Mouse (Mus musculus) spleen, postnatal 36 days (tissue): Measurements from ENCODE around the gene Psmd9.
"Not testable (repeated sequence)": the region's sequence is repeated elsewhere in the genome, so short reads cannot be mapped to it uniquely, and the experiment has no call there.

ENCODE experiments used
- DNase-seq, 2 experiments: peaks; one replicate each; pipeline ENCODE4 v3.0.0; 2022; ENCODE audit warnings: low spot score in 2 of 2, mixed read lengths in 1 of 2

The Psmd9 gene

DNA sequence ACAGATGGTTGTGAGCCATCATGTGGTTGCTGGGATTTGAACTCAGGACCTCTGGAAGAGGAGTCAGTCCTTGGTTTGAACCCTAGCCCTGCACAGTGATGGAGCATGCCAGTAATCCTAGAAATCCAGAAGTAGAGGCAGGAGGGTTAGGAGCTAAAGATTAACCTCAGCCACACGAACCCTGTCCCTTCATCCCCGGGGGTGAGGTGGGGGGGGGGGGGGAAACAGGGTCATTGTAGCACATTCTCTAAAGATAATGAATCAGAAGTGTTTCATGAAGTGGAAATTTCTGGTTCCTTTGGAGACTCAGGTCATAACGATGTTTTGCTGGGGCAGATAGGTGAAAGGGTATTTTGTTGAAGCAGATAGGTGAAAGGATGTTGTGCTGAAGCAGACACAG is 21.7 kb downstream of the Psmd9 start:
- no peak for DNase-seq

DNA sequence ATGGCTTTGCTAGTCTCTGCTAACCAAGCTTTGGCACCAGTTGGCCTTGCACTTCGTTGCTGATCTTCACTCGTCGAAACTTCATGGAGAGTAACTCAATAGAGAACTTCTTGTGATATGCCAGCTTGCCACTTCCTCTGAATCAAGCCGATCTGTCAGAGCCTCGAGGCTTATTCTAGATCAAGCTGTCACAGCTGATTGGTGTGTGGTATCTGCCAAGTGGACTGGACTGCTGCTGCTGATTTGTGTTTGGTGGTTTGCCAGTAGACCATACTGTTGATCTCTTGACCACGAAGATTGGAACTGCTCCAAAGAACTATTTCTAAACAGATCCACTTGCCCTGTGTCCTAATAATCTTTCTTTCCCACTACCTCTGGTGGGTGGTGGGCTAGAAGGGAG is 22.2 kb downstream of the Psmd9 start:
- peak in 1 of 2 experiments; percentile 24 for DNase-seq

DNA sequence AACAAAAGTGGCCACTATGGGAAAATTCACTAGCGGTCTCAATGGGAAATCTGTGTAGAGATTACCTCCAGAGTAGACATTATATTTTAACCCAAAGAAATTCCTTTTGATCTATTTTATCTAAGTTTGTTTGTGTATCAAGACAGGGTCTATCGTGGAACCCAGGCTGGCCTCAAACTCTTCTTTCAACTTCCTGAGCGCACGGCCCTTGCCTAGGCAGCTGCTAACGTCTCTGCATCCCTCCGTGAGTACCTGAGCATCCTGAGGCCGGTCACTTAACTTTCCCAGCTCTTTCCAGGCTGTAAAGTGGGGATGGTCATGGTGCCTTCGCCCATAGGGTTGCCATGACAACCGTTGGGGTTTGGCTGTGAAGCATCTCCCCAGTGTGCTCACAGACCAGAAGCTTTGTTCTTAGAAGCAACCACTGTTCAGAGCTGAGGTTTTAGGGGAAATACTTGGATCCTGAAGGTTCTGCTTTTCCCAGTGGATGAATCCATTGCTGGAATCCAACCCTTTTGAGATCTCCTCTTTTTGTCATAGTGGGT is 23.5 kb downstream of the Psmd9 start:
- no peak for DNase-seq

DNA sequence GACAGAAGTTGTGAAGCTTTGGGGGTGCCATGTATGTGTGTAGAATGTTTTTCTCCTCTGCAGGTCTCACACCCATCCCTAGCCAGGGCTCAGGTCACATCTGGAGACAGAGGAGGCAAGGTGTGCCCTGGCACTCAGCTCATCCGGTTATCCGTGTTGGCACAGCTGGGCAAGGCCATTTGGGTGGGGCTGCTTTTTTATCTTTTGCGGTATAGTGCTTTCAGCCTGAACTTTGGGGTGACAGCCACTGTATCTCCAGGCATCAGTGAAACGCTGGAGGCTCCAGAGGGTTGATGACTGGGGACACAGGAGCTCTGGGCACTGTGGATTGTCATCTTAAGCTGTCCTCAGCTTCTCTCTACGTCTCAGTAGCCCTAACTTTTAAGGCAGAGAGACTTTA is 24.2 kb downstream of the Psmd9 start:
- peak; percentile 58 to 78 for DNase-seq

DNA sequence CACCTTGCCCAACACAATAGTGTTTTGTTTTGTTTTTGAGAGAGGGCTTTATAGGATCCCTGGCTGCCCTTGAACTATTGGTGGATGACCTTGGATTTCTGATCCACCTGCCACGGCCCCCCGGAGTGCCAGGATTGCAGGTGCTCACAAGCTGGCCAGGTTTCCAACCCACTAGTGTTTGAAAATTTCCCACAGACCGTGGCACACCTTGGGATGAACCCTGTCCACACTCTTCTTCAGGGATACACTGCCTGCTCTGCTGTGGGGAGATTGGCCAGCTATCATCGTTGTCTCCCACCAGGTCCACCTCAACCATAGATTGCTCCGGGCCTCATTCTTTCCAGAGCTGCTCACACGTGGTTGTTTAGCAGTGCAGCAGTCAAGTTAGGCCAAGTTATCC is 25.6 kb downstream of the Psmd9 start:
- DNase-seq: no peak

DNA sequence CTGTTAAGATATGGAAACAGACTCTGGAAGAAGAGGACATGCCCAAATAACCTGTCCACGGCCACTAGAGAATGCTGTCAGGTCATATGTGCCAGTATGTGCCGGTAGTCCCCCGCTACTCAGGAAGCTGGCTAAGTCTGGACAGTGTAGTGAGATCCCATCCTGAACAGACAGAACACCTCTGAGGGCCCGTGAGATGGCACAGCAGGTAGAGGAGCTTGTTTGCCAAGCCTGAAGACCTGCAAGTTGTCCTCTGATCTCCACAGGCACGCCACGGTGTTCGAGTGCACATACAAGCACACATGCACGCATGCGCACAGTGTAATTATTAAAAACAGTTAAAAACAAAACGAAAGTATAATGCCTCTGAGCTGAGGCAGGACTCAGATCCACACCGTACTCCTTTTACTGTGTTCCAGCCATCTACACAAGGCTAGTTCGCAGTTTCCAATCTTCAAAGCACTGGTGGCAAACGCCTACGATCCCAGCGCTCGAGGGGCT is 26.3 kb downstream of the Psmd9 start:
- no peak for DNase-seq

DNA sequence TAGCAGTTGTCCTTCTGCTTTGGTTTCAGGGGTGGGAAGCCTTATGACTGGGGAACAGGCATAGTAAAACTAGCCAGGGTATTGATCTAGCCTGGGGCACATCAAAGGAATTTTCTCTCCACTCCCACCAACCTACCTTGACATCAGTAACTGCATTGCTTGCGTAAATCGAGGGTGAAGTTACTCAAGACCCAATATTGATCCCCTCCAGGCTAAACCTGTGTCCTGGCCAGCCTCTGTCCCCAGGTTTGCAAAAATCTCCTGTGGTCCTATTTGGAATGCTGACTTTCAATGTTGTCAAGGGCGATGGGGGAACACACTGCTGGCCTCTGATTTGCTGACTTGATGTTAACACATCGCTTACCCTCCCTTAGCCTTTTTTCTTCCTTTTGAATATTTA is 27.5 kb downstream of the Psmd9 start:
- DNase-seq: no peak

DNA sequence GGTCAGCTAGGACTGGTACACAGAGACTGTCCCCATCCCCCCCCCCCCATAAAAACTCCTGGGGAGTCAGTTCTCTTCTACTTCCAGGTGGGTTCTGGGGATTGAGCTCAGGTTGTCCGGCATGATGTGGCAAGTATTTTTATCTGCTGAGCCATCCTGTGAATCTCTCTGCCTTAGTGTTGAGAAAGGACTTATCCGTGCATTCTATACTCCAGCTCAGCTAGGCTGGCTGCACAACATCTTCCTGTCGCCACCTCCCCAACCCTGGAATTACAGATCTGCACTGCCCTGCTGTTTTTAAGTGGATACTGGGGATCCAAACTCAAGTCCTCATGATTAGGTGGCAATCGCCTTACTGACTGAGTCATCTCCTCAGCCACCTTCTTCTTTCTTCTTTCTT is 29.3 kb downstream of the Psmd9 start:
- DNase-seq: no peak

DNA sequence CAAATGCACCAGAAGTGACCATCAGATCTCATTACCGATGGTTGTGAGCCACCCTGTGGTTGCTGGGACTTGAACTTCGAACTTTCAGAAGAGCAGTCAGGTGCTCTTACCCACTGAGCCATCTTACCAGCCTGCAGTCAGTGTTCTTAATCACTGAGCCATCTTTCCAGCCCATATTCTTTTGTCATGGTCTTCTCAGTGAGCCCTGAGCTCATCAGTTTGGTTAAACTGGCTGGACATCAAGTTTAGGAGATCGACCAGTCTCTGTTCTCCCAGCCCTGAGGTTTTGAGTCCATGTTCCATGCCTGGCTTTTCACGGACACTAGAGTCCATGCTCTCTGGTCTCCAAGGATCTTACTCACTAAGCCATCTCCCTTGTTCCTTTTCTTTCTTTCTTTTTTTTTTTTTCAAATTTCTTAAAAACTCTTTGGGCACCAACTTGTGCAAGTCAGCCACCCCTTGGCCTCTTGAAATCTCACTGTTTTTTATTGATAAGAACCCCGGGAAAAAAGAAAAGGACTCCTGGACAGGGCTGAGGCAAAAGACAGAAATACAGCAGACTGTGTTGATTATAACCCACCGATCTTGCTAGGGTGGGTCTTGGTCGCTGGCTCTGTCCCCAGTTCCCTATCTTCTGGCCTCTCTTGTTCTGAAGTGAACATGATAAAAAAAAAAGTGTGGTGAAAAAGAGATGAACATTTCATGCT is 31.8 kb downstream of the Psmd9 start:
- not testable (repeated sequence) for DNase-seq

DNA sequence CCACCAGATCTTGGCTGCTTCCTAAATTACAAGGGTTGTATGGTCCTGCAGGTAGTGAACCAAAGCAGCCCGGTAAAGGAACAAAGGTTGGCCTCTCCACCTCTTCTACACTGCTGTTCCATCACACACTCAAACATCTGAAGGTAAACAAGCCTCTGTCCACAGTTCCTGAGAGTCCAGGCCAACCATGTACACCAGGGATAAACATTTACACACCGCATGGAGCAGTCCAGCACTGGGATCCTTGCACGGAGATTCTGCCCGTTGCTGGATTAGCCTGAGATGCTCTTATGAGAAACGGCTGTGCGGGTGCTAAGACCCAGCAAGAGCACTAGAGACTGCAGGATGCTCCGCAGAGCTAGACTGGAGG is 32.3 kb downstream of the Psmd9 start:
- DNase-seq: no peak

DNA sequence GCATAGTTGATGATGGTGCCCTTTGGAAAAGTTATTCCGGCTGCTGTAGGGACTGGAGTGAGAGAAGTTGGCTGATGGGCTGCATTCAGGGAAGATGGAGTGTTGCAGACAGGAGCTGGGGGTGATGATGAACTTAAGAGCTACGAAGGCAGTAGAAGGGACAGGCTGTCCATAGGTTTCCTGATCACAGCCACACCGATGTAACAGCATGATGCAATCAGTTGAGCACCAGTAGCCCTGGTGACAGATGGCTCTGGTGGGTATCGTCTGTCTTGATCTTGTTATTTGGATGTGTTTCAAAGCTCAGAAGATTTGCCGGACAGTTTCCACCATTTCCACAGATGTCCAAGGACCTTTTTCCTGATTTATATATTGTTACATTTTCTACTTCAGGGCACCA is 32.8 kb downstream of the Psmd9 start:
- DNase-seq: no peak

DNA sequence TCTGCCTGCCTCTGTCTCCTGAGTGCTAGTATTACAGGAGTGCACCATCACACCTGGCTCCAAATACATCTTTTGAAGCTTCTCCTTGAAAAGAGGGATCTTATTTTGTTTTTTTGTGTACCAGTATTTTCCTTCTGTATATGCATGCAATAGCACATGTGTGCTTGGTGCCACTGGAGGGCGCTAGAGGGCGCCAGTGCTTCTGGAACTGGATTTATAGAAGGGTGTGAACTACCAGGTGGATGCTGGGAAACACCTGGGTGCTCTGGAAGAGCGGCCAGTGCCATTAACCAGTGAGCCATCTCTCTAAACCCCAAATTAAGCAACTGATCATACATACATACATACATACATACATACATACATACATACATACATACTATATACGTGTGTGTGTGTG is 33.6 kb downstream of the Psmd9 start:
- not testable (repeated sequence) for DNase-seq

DNA sequence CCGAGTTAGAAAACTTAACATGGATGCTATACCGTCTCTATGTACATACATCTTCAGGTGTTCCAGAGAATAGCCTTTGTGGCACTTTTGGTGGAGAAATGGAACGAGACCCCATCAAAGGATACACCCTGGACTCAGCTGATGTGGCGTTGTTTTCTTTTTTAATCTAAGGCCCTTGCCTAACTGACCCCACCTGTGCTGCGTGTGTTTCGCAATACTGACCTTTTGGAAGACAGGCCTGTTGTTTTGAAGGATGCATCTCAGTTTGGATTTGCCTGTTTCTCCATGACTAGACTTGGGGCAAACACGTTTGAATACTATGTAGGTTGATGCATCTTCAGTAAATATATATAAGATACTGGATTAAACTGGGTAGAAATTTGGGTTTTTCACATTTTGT is 34.4 kb downstream of the Psmd9 start:
- not testable (repeated sequence) for DNase-seq

DNA sequence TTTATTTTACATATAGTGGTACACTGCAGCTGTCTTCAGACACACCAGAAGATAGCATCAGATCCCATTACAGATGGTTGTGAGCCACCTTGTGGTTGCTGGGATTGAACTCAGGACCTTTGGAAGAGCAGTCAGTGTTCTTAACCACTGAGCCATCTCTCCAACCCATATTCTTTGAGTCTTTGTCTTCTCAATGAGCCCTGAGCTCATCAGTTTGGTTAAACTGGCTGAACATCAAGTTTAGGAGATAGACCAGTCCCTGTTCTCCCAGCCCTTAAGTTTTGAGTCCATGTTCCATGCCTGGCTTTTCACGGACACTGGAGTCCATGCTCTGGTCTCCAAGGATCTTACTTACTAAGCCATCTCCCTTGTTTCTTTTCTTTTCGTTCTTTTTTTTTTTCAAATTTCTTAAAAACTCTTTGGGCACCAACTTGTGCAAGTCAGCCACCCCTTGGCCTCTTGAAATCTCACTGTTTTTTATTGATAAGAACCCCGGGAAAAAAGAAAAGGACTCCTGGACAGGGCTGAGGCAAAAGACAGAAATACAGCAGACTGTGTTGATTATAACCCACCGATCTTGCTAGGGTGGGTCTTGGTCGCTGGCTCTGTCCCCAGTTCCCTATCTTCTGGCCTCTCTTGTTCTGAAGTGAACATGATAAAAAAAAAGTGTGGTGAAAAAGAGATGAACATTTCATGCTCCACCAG is 53.3 kb downstream of the Psmd9 start:
- not testable (repeated sequence) for DNase-seq

DNA sequence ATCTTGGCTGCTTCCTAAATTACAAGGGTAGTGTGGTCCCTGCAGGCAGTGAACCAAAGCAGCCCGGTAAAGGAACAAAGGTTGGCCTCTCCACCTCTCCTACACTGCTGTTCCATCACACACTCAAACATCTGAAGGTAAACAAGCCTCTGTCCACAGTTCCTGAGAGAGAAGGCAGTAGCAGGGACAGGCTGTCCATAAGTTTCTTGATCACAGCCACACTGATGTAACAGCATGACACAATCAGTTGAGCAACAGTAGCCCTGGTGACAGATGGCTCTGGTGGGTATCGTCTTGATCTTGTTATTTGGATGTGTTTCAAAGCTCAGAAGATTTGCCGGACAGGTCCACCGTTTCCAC is 53.8 kb downstream of the Psmd9 start:
- DNase-seq: no peak

DNA sequence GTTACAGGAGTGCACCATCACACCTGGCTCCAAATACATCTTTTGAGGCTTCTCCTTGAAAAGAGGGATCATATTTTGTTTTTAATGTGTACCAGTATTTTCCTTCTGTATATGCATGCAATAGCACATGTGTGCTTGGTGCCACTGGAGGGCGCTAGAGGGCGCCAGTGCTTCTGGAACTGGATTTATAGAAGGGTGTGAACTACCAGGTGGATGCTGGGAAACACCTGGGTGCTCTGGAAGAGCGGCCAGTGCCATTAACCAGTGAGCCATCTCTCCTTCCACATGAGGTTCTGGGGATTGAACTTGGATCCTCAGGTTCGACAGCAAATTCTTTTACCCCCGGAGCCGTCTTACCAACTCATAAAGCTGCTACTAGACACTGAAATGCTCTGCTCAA is 54.6 kb downstream of the Psmd9 start:
- DNase-seq: not testable (repeated sequence)

DNA sequence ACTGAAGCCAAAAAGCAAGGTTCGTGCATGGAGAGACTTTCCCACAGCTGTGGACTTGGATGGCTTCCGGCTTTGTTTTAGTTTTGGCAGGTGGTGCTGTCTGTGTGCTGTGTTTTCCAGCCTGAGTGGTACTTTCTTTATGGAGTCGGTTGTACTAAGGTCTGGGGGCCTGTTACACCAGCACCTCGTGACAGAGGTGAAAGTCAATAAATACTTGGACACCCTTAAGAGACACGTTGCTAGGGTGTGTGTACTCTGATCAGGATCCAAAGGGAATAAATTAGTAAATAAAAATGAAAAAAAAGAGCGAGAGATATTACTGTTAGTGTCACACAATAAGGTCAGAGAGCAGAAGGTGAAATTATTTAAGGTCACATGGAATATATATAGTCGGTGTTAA is 57.6 kb downstream of the Psmd9 start:
- no peak for DNase-seq

DNA sequence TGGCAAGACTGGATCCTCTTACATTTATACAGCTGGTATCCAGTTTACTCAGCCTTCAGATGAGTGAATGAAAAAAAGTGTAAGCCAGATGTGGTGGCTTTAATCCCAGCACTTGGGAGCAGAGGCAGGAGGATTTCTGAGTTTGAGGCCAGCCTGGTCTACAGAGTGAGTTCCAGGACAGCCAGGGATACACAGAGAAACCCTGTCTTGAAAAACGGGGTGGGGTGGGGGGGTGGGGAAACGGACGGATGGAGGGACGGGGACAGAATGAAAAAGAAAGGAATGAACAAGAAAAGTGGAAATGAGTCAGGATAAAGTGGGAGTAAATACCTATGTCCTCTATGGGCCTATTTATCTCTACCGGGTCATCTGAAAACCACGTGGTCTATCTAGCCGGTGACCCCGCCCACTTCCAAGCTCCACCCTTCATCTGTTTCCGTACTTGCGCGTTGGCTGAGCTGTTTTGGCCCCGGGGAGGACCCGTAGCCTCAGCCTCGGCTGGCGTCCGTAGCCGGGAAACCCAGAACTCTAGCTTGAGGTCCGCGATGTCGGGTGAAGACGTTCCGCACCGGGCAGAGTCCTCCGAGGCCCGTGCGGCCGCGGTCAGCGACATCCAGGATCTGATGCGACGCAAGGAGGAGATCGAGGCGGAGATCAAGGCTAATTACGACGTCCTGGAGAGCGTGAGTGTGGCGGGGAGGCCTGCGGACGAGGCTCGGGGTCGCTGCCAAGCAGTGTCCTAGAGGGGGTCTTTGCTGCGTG is 58.7 kb downstream of the Psmd9 start:
- DNase-seq: peak; percentile 91 to 94

DNA sequence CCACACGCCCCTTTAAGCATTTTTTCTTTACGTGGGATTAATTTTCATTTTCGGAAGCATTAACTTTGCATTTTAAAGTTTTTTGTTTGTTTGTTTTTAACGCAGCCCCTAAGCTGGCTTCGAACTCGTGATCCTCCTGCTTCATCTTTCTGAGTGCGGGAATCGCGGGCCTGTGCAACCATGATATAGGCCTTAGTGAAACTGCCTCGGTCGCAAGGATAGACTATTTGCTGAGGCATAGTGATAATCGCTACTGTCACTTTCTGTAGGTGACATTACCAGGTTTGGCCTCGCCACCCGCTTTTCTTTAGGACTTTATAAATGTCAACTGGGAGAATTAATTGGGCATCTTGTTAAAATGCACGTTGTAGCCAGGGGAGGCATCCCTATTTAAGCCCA is 59.3 kb downstream of the Psmd9 start:
- no peak for DNase-seq

DNA sequence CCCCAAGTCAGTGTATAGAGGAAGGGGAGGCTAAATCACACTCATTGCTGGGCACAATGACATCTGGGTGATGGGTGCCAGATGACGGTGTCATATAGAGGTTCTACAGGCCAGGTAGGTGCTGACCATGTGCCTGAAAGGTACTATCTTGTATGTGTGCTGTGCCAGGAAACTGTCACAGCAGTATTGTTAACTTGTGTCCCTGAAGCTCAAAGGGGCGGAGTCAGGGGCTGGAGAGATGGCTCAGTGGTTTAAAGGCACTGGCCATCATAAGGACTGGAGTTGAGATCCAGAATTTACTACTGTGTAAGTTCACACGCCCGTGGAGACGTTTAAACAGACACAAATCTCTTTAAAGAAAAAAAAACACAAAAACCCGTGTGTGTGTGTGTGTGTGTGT is 60.1 kb downstream of the Psmd9 start:
- peak in 1 of 2 experiments; percentile 24 for DNase-seq

DNA sequence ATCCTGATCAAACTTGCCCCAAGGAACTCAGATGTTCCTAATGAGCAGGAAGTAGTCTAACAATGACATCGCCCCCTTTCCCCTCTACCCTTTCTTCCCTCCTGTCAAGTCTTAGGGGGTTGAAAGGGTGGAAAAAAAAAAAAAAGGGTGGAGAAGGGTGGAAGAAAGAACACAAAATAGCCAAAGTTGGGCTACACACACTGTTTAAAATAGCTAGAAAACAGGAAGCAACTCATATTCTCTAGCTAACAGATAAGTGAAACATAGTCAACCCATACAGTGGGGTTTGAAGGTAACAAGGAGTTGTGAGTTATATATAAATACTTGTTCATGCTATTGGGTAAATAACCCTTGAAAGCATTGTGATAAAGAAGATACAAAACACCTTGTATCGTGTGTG is 63.0 kb downstream of the Psmd9 start:
- DNase-seq: no peak

DNA sequence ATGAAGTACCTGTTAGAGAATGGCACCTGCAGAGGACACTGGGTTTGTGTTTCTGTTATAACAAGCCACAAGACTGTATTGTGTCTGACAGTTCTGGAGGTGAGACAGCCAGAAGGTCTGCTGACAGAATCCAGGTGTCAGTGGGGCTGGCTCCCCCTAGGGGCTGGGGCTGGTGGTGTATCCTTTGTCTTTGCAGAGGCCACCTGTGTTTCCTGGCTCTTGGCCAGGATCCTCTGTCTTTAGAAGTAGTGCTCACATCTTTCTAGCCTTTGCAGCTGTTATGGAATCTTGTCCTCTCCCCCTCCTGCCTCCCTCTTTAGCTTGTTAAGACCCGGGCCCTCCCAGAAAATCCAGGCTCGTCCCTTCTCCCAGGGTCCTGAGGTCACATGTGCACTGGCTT is 66.5 kb downstream of the Psmd9 start:
- peak; percentile 60 for DNase-seq
